Mouse (Mus musculus) retina, postnatal 1 day (tissue): ENCODE data around the gene Abi3bp.

Source experiments
- DNase-seq: peaks from one replicate; pipeline ENCODE4 v3.0.0-alpha.2; 2012

Gene Abi3bp

GRCm38 (mm10) chr16:56518024-56518423 lies 40.3 kb downstream of the Abi3bp start:
- DNase-seq, result no peak

GRCm38 (mm10) chr16:56524359-56524758 lies 46.7 kb downstream of the Abi3bp start:
- peak; percentile 15 for DNase-seq

- no peak for DNase-seq
These were observed 48.8 kb downstream of the Abi3bp start for GRCm38 (mm10) chr16:56526482-56526881.

- no peak for DNase-seq
These were observed 50.5 kb downstream of the Abi3bp start for GRCm38 (mm10) chr16:56528079-56528688.

GRCm38 (mm10) chr16:56579536-56579935 lies 101.9 kb downstream of the Abi3bp start:
- DNase-seq, result no peak

GRCm38 (mm10) chr16:56593581-56593980 lies 115.9 kb downstream of the Abi3bp start:
- no peak for DNase-seq

GRCm38 (mm10) chr16:56594866-56595265 lies 117.2 kb downstream of the Abi3bp start:
- no peak for DNase-seq

- DNase-seq, result no peak
These were observed 120.7 kb downstream of the Abi3bp start for GRCm38 (mm10) chr16:56598427-56598826.

GRCm38 (mm10) chr16:56602394-56602793 lies 124.7 kb downstream of the Abi3bp start:
- DNase-seq, result no peak

- DNase-seq, result no peak
These were observed 132.9 kb downstream of the Abi3bp start for GRCm38 (mm10) chr16:56610572-56610971.

- DNase-seq, result no peak
These were observed 133.6 kb downstream of the Abi3bp start for GRCm38 (mm10) chr16:56611096-56611867.

- no peak for DNase-seq
These were observed 160.9 kb downstream of the Abi3bp start for GRCm38 (mm10) chr16:56638544-56638943.

GRCm38 (mm10) chr16:56645251-56645650 lies 167.6 kb downstream of the Abi3bp start:
- DNase-seq, result peak; percentile 68

- DNase-seq, result peak; percentile 3
These were observed 168.9 kb downstream of the Abi3bp start for GRCm38 (mm10) chr16:56646382-56647172.

- no peak for DNase-seq
These were observed 177.7 kb downstream of the Abi3bp start for GRCm38 (mm10) chr16:56655193-56655910.

- DNase-seq, result no peak
These were observed 181.2 kb downstream of the Abi3bp start for GRCm38 (mm10) chr16:56658866-56659265.

GRCm38 (mm10) chr16:56669520-56669919 lies 191.8 kb downstream of the Abi3bp start:
- DNase-seq, result no peak

- DNase-seq, result no peak
These were observed 193.3 kb downstream of the Abi3bp start for GRCm38 (mm10) chr16:56670941-56671340.

- DNase-seq, result no peak
These were observed 195.7 kb downstream of the Abi3bp start for GRCm38 (mm10) chr16:56673420-56673819.

GRCm38 (mm10) chr16:56677146-56677545 lies 199.5 kb downstream of the Abi3bp start:
- DNase-seq, result peak; percentile 58

- DNase-seq, result peak; percentile 59
These were observed 203.4 kb downstream of the Abi3bp start for GRCm38 (mm10) chr16:56681010-56681645.

- no peak for DNase-seq
These were observed 209.1 kb downstream of the Abi3bp start for GRCm38 (mm10) chr16:56686747-56687146.
